Comparison of ENCODE assay signal across 9 mouse cellular contexts in genomic region chr3:126996721-126997120, GRCm38 (mm10).
A peak's percentile ranks its signal among the peaks of the same experiment; 100 is the strongest.
DNase-seq lines count a peak whose midpoint lies in the region; ATAC-seq lines count a peak whose summit lies in the region.
"Had no signal": no experiment of that assay in that cellular context is flagged by ENCODE, and none has a peak within 500 bp of the region (broad histone marks: within the 10 kb centered on the region; RNA-seq: fewer than 3 reads in every experiment).

No protein-coding gene starts in this region.

- H3K27me3 ChIP-seq in embryonic facial prominence, embryonic 10.5 days (replicated peaks; ENCODE audit: low read depth, poor library complexity, severe bottlenecking) = no peaks in the 10 kb centered on the region
- H3K27me3 ChIP-seq in forebrain, embryonic 11.5 days (ENCODE audit: control insufficient read depth, insufficient read depth, low read length) = no peaks in the 10 kb centered on the region
- no peaks in the 10 kb centered on the region for H3K27me3 ChIP-seq in intestine, embryonic 14.5 days (replicated peaks; ENCODE audit: control insufficient read depth, insufficient read depth, low read length)
- no peaks in the 10 kb centered on the region for H3K27me3 ChIP-seq in neural tube, embryonic 14.5 days (ENCODE audit: control insufficient read depth, insufficient read depth, low read length)

- H3K4me1 ChIP-seq in embryonic facial prominence, embryonic 10.5 days = peaks cover 25% of the 10 kb centered on the region
- peaks cover 17% of the 10 kb centered on the region for H3K4me1 ChIP-seq in forebrain, embryonic 11.5 days (replicated peaks; ENCODE audit: control insufficient read depth, insufficient read depth, low read length)
- 0 out of 2 replicates have a peak, but pooled peaks cover 18% of the 10 kb centered on the region for H3K4me1 ChIP-seq in intestine, embryonic 14.5 days (replicated peaks; ENCODE audit: control insufficient read depth, insufficient read depth, low read length)
- H3K4me1 ChIP-seq in neural tube, embryonic 14.5 days (ENCODE audit: control insufficient read depth, insufficient read depth, low read length) = peaks cover 23% of the 10 kb centered on the region
- H3K4me1 ChIP-seq: megakaryocyte, embryonic 14.5 days had no signal

- H3K27ac ChIP-seq in embryonic facial prominence, embryonic 10.5 days (replicated peaks) = peak overlapping the region; percentile 84
- H3K27ac ChIP-seq in forebrain, embryonic 11.5 days (ENCODE audit: low read depth, low read length) = peak overlapping the region; percentile 91
- no peak overlapping the region for H3K27ac ChIP-seq in intestine, embryonic 14.5 days (ENCODE audit: low read depth)
- no peak overlapping the region for H3K27ac ChIP-seq in neural tube, embryonic 14.5 days (ENCODE audit: low read depth, low read length)

- H3K4me3 ChIP-seq in embryonic facial prominence, embryonic 10.5 days = no peak overlapping the region
- H3K4me3 ChIP-seq in forebrain, embryonic 11.5 days (ENCODE audit: low read depth, low read length) = peak overlapping the region; percentile 33; the same call in 1 of the 2 replicates
- H3K4me3 ChIP-seq in intestine, embryonic 14.5 days (ENCODE audit: low read depth, low read length) = 0 out of 2 replicates have a peak overlapping the region, but pooled peaks have one; percentile 4
- no peak overlapping the region for H3K4me3 ChIP-seq in neural tube, embryonic 14.5 days (ENCODE audit: low read depth, low read length)
- H3K4me3 ChIP-seq: megakaryocyte, embryonic 14.5 days had no signal

- peak overlapping the region; percentile 60; the same call in 1 of the 2 replicates for H3K4me2 ChIP-seq in forebrain, embryonic 11.5 days (ENCODE audit: low read depth, low read length, severe bottlenecking)
- H3K4me2 ChIP-seq in intestine, embryonic 14.5 days (ENCODE audit: low read length) = peak overlapping the region; percentile 53
- no peak overlapping the region for H3K4me2 ChIP-seq in neural tube, embryonic 14.5 days (ENCODE audit: low read depth, low read length)

- H3K9ac ChIP-seq in forebrain, embryonic 11.5 days (ENCODE audit: low read length) = peak overlapping the region; percentile 64; the same call in 1 of the 2 replicates
- H3K9ac ChIP-seq in intestine, embryonic 14.5 days (ENCODE audit: low read length) = no peak overlapping the region
- H3K9ac ChIP-seq in neural tube, embryonic 14.5 days (replicated peaks; ENCODE audit: low read depth, low read length) = no peak overlapping the region

- DNase-seq in embryonic facial prominence, embryonic 10.5 days (ENCODE audit: low spot score) = no peak
- DNase-seq in forebrain, embryonic 11.5 days (ENCODE audit: low spot score) = no peak
- no peak for DNase-seq in intestine, embryonic 14.5 days (ENCODE audit: low spot score)
- DNase-seq in natural killer cell, adult 2 months (ENCODE audit: low spot score in 2 of 2) = no peak
- no peak for DNase-seq in spleen, postnatal 36 days (ENCODE audit: low spot score in 2 of 2)
- DNase-seq in cerebellum, postnatal 14 days = no peak
- DNase-seq: right cerebral cortex, adult 18-20 months had no signal

- ATAC-seq in forebrain, embryonic 11.5 days (replicated peaks; ENCODE audit: low FRiP score) = peak; percentile 51
- ATAC-seq in intestine, embryonic 14.5 days (replicated peaks; ENCODE audit: low FRiP score, low TSS enrichment, low read depth) = no peak
- peak; percentile 53; the same call in 1 of the 2 replicates for ATAC-seq in neural tube, embryonic 14.5 days (ENCODE audit: low read depth)

- WGBS in embryonic facial prominence, embryonic 10.5 days = 72% methylated on average over 8 of the region's 8 CpGs
- 35% methylated on average over 8 of the region's 8 CpGs for WGBS in forebrain, embryonic 11.5 days
- WGBS in intestine, embryonic 14.5 days = 85% methylated on average over 8 of the region's 8 CpGs
- WGBS in neural tube, embryonic 14.5 days = 26% methylated on average over 8 of the region's 8 CpGs

- no peaks in the 10 kb centered on the region for H3K36me3 ChIP-seq in embryonic facial prominence, embryonic 10.5 days (replicated peaks)
- H3K36me3 ChIP-seq in forebrain, embryonic 11.5 days (ENCODE audit: control insufficient read depth, insufficient read depth, low read length) = no peaks in the 10 kb centered on the region
- no peaks in the 10 kb centered on the region for H3K36me3 ChIP-seq in intestine, embryonic 14.5 days (ENCODE audit: control insufficient read depth, insufficient read depth, low read length)
- H3K36me3 ChIP-seq in neural tube, embryonic 14.5 days (ENCODE audit: control insufficient read depth, insufficient read depth, low read length) = peaks cover 4% of the 10 kb centered on the region; the same call in 1 of the 2 replicates

- H3K9me3 ChIP-seq in embryonic facial prominence, embryonic 10.5 days = no peaks in the 10 kb centered on the region
- H3K9me3 ChIP-seq in forebrain, embryonic 11.5 days (ENCODE audit: control insufficient read depth, low read length) = no peaks in the 10 kb centered on the region
- no peaks in the 10 kb centered on the region for H3K9me3 ChIP-seq in intestine, embryonic 14.5 days (ENCODE audit: control insufficient read depth, low read length)
- H3K9me3 ChIP-seq in neural tube, embryonic 14.5 days (ENCODE audit: control insufficient read depth, low read length) = no peaks in the 10 kb centered on the region
- H3K9me3 ChIP-seq: megakaryocyte, embryonic 14.5 days had no signal

Comparison
In these comparisons a context has a peak if more than half of its experiments do, and no peak if none do; other contexts are left out.
1. H3K27ac ChIP-seq: peak in embryonic facial prominence, embryonic 10.5 days (single experiment) and forebrain, embryonic 11.5 days (single experiment); none in intestine, embryonic 14.5 days (single experiment) and neural tube, embryonic 14.5 days (single experiment).
2. H3K4me3 ChIP-seq: peak in forebrain, embryonic 11.5 days (single experiment) and intestine, embryonic 14.5 days (single experiment); none in embryonic facial prominence, embryonic 10.5 days (single experiment) and neural tube, embryonic 14.5 days (single experiment).